Mouse (Mus musculus) lung, postnatal 0 days (tissue): ENCODE measurements around the gene Dhx29.

Experiments
- CTCF ChIP-seq: IDR thresholded peaks from 2 replicates; pipeline ENCODE4 v1.5.1; 2016; ENCODE audit warnings: antibody characterized with exemption, mild to moderate bottlenecking
- EP300 ChIP-seq: IDR thresholded peaks from 2 replicates; pipeline ENCODE4 v1.6.1; 2016; ENCODE audit warnings: antibody characterized with exemption, mild to moderate bottlenecking, control low read depth

GRCm38 (mm10) chr13:112919141-112919865 lies 8.0 kb upstream of the Dhx29 start:
- no peak for TF ChIP-seq CTCF
- TF ChIP-seq EP300 = no peak
